Mouse (Mus musculus) embryonic facial prominence, embryonic 14.5 days (tissue): ENCODE results near the gene Zfp94. TPM values are rescaled to one million over a fixed set of nuclear protein-coding genes. Genes with fewer than 3 reads are reported as not detected.

ENCODE experiments used
- ATAC-seq: fragments of 200-750 bp; cut with Nextera tagmentation; 2 replicates; pipeline ENCODE4 v1.8.0; 2017; ENCODE audit warnings: low read depth, moderate number of reproducible peaks, moderate TSS enrichment
- DNase-seq: peaks from one replicate; pipeline ENCODE4 v3.0.0-alpha.2; 2015; ENCODE audit warnings: low spot score
- H3K27ac ChIP-seq: fragments of 300-500 bp; sonication (generic); replicated peaks from 2 replicates; pipeline ENCODE4 v1.5.1; 2014; ENCODE audit warnings: low read depth, mild to moderate bottlenecking, low read length, moderate library complexity
- H3K27me3 ChIP-seq: fragments of 300-500 bp; sonication (generic); replicated peaks from 2 replicates; pipeline ENCODE4 v1.6.1; 2014; ENCODE audit warnings: low read length; ENCODE audit not compliant: control insufficient read depth, insufficient read depth
- H3K36me3 ChIP-seq: fragments of 300-500 bp; sonication (generic); 2 replicates; pipeline ENCODE4 v1.6.1; 2014; ENCODE audit warnings: low read length, mixed read lengths; ENCODE audit not compliant: control insufficient read depth, insufficient read depth
- H3K4me1 ChIP-seq: fragments of 300-500 bp; sonication (generic); 2 replicates; pipeline ENCODE4 v1.6.1; 2014; ENCODE audit warnings: antibody characterized with exemption, low read length; ENCODE audit not compliant: control insufficient read depth, insufficient read depth
- H3K4me2 ChIP-seq: fragments of 300-500 bp; sonication (generic); 2 replicates; pipeline ENCODE4 v1.6.1; 2014; ENCODE audit warnings: low read depth, mild to moderate bottlenecking, low read length, moderate library complexity, mixed read lengths
- H3K4me3 ChIP-seq: fragments of 300-500 bp; sonication (generic); 2 replicates; pipeline ENCODE4 v1.5.1; 2014; ENCODE audit warnings: low read depth, mild to moderate bottlenecking, low read length
- H3K9ac ChIP-seq: fragments of 300-500 bp; sonication (generic); 2 replicates; pipeline ENCODE4 v1.6.1; 2014; ENCODE audit warnings: low read depth, mild to moderate bottlenecking, low read length, moderate library complexity, mixed read lengths
- H3K9me3 ChIP-seq: fragments of 300-500 bp; sonication (generic); 2 replicates; pipeline ENCODE4 v1.6.1; 2016; ENCODE audit warnings: low read length; ENCODE audit not compliant: control insufficient read depth
- WGBS: fragments of 180-500 bp; shearing (Covaris S2); extraction: QIAGEN DNeasy Blood & Tissue Kit; methylation state at CpG from one replicate; pipeline ENCODE4 v1.1.7; 2014; 5-methylcytosine and 5-hydroxymethylcytosine counted together
- polyA plus RNA-seq: library from polyadenylated mRNA; unstranded; fragments of >200 nt; fragmentation: Nextera tagmentation; extraction: Ambion mirVana; gene quantifications from 2 replicates; pipeline ENCODE4 v1.2.1, GENCODE M21; 2014

The Zfp94 gene
- polyA plus RNA-seq = 8.5 and 12.1 TPM in 2 replicates

DNA sequence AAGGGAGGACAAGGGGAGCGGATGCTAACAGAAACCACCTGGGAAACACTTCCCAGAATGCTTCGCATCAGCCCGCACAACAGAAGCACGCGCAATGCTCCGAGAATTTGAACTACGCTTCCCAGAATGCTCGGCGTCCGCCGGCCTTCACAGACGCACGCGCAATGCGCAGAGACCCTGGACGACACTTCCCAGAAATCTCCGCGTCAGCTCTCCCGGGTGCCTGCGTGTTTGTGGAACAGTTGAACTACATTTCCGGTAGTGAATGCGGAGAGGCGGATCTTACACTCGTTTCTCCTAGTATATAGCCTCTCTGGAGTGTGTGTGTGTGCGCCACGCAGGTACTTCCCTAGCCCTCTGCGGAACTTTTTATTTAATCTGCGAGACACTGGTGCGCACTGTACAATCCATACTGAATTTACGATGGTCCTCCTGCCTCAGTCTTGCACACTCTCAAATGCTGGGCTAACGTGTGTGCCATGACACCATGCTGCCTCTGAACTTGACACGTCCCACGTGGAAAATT lies at the start of gene Zfp94:
TSS of gene Zfp94 (minus strand) at position 100 of the 526 bp plus-strand sequence.
- Histone ChIP-seq H3K27ac (peak within 1 kb of the TSS; percentile 84), H3K4me3 (peak within 1 kb of the TSS; percentile 70), H3K36me3 (peaks cover 8% of the 10 kb centered on the region), H3K9me3 (no peaks in the 10 kb centered on the region), H3K9ac (peak within 1 kb of the TSS; percentile 85), H3K27me3 (no peaks in the 10 kb centered on the region), H3K4me1 (no peaks in the 10 kb centered on the region), H3K4me2 (peak within 1 kb of the TSS; percentile 61)
- peak; percentile 97 for ATAC-seq
- peak; percentile 99 for DNase-seq
- WGBS = under 1% methylated on average over 33 of the region's 33 CpGs

GRCm38 (mm10) chr7:24365258-24366014 lies 49.0 kb upstream of the Zfp94 start:
- ATAC-seq = 0 out of 2 replicates have a peak, but pooled peaks have one; percentile 5
- H3K4me2 ChIP-seq = no peak overlapping the region
- H3K27me3 ChIP-seq = no peaks in the 10 kb centered on the region
- H3K4me3 ChIP-seq = no peak overlapping the region
- DNase-seq = no peak
- no peak overlapping the region for H3K27ac ChIP-seq
- WGBS = 62% methylated on average over 5 of the region's 5 CpGs
- no peaks in the 10 kb centered on the region; the same call in 1 of the 2 replicates for H3K4me1 ChIP-seq
- no peaks in the 10 kb centered on the region for H3K36me3 ChIP-seq
- H3K9me3 ChIP-seq = no peaks in the 10 kb centered on the region
- H3K9ac ChIP-seq = no peak overlapping the region

DNA sequence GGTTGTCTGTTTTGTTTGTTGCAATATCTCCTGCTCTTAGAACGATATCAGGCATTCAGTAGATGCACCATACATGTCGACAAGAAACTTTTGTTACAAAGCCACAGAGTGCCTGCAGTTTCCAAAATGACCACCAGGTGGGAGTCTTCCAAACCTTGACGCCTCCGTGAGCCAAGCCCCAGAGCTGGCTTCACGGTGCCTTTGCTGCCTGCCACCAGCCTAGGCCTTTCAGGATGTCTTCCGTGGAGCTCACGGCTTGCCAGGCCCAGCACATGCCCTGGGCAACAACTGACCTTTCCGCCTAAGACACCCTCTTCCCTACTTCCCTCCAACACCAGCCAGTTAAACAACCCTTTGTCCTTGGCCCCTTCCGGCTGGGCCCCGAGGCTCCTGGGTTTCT lies 48.4 kb upstream of the Zfp94 start:
- WGBS = 22% methylated on average over 10 of the region's 10 CpGs
- Histone ChIP-seq H3K4me1 (no peaks in the 10 kb centered on the region), H3K27ac (no peak overlapping the region), H3K9me3 (no peaks in the 10 kb centered on the region), H3K27me3 (no peaks in the 10 kb centered on the region), H3K4me2 (no peak overlapping the region), H3K4me3 (no peak overlapping the region), H3K9ac (no peak overlapping the region), H3K36me3 (no peaks in the 10 kb centered on the region)
- ATAC-seq (0 out of 2 replicates have a peak, but pooled peaks have one; percentile 33), DNase-seq (peak; percentile 87)

- WGBS = 29% methylated on average over 6 of the region's 7 CpGs
Measured at GRCm38 (mm10) chr7:24363228-24363627, 46.8 kb upstream of the Zfp94 start.

GRCm38 (mm10) chr7:24361001-24361400 lies 44.5 kb upstream of the Zfp94 start:
- Histone ChIP-seq H3K4me1 (no peaks in the 10 kb centered on the region), H3K27ac (no peak overlapping the region), H3K9ac (no peak overlapping the region), H3K9me3 (no peaks in the 10 kb centered on the region), H3K4me2 (no peak overlapping the region), H3K36me3 (no peaks in the 10 kb centered on the region), H3K4me3 (no peak overlapping the region), H3K27me3 (no peaks in the 10 kb centered on the region)
- WGBS = 59% methylated on average over 4 of the region's 4 CpGs
- no peak for DNase-seq
- no peak for ATAC-seq

More at GRCm38 (mm10) chr7:24363228-24363627, 46.8 kb upstream of the Zfp94 start:
- Histone ChIP-seq H3K4me1 (no peaks in the 10 kb centered on the region), H3K27me3 (no peaks in the 10 kb centered on the region), H3K27ac (no peak overlapping the region), H3K4me3 (no peak overlapping the region), H3K36me3 (no peaks in the 10 kb centered on the region), H3K9me3 (no peaks in the 10 kb centered on the region), H3K4me2 (no peak overlapping the region), H3K9ac (no peak overlapping the region)
- DNase-seq (no peak), ATAC-seq (no peak)

DNA sequence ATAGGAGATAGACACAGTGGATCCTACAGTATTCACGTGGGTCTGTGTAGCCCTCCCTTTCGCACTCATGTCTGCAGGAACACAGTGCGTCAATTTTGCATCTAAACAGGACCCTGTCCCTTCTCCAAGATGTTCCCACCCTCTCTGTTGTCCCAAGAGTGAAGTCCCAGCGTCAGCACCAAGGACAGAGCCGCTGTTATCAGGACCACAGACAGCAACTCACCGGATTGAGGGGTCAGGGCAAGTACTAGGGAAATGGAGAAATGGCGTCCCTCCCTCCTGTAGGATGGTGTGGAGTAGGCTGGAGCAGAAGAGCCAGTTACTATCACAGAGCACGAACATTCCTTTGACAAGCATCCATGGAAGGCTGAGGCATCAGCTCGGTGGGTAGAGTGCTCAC lies 42.8 kb upstream of the Zfp94 start:
- Histone ChIP-seq H3K36me3 (no peaks in the 10 kb centered on the region), H3K4me1 (no peaks in the 10 kb centered on the region), H3K9ac (no peak overlapping the region), H3K27me3 (no peaks in the 10 kb centered on the region), H3K4me2 (no peak overlapping the region), H3K27ac (no peak overlapping the region), H3K9me3 (no peaks in the 10 kb centered on the region), H3K4me3 (no peak overlapping the region)
- ATAC-seq (no peak), DNase-seq (peak; percentile 27)
- WGBS = 21% methylated on average over 9 of the region's 9 CpGs

GRCm38 (mm10) chr7:24357899-24358298 lies 41.4 kb upstream of the Zfp94 start:
- H3K4me3 ChIP-seq = no peak overlapping the region
- no peaks in the 10 kb centered on the region for H3K9me3 ChIP-seq
- no peaks in the 10 kb centered on the region for H3K4me1 ChIP-seq
- no peaks in the 10 kb centered on the region for H3K27me3 ChIP-seq
- H3K9ac ChIP-seq = no peak overlapping the region
- no peak overlapping the region for H3K4me2 ChIP-seq
- WGBS = 53% methylated on average over 4 of the region's 4 CpGs
- ATAC-seq (no peak), DNase-seq (no peak)
- no peak overlapping the region for H3K27ac ChIP-seq
- no peaks in the 10 kb centered on the region for H3K36me3 ChIP-seq

DNA sequence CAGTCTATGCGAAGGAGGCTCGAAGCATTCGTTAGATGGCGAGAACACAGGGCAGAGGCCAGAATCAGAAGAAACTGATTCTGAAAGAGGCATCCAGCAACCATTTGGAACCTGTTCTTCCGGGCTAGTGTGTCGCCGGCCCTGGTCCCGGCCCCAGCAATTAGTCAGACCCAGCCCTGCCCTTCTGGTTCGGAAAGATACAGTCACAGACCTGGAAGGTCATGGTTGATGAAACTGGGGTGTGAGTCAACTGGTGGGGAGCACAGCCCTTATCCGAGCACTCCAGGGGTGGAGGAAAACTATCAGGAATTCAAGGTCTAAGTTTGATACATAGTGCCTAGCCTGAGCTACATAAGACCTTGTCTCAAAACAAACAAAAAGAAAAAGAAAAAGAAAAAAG lies 39.6 kb upstream of the Zfp94 start:
- no peak overlapping the region for H3K4me2 ChIP-seq

GRCm38 (mm10) chr7:24355646-24356045 lies 39.2 kb upstream of the Zfp94 start:
- WGBS = 79% methylated on average over 6 of the region's 6 CpGs
- ATAC-seq (no peak), DNase-seq (no peak)
- no peak overlapping the region for H3K4me3 ChIP-seq
- H3K4me1 ChIP-seq = no peaks in the 10 kb centered on the region
- no peaks in the 10 kb centered on the region for H3K9me3 ChIP-seq
- no peak overlapping the region for H3K27ac ChIP-seq
- H3K9ac ChIP-seq = no peak overlapping the region
- no peaks in the 10 kb centered on the region for H3K27me3 ChIP-seq
- H3K36me3 ChIP-seq = no peaks in the 10 kb centered on the region
- no peak overlapping the region for H3K4me2 ChIP-seq

More for the DNA sequence above, 39.6 kb upstream of the Zfp94 start:
- Histone ChIP-seq H3K27me3 (no peaks in the 10 kb centered on the region), H3K4me1 (no peaks in the 10 kb centered on the region), H3K36me3 (no peaks in the 10 kb centered on the region), H3K9ac (no peak overlapping the region), H3K9me3 (no peaks in the 10 kb centered on the region), H3K4me3 (no peak overlapping the region), H3K27ac (no peak overlapping the region)
- 78% methylated on average over 10 of the region's 10 CpGs for WGBS
- DNase-seq = no peak
- ATAC-seq = no peak
